Mouse (Mus musculus): Measurements from ENCODE around the gene Nps.

- TF ChIP-seq CTCF (IDR thresholded peaks at IDR 0.05; ENCODE audit: borderline replicate concordance, insufficient read depth, low read depth, low read length) (no peak), POLR2A (IDR thresholded peaks at IDR 0.05; ENCODE audit: borderline replicate concordance, insufficient read depth, low read length) (no peak)
Observed at GRCm38 (mm10) chr7:135221475-135221874, 37.0 kb upstream of the Nps start.
